Mouse (Mus musculus): ENCODE results near the gene Sec11a.

The Sec11a gene

DNA sequence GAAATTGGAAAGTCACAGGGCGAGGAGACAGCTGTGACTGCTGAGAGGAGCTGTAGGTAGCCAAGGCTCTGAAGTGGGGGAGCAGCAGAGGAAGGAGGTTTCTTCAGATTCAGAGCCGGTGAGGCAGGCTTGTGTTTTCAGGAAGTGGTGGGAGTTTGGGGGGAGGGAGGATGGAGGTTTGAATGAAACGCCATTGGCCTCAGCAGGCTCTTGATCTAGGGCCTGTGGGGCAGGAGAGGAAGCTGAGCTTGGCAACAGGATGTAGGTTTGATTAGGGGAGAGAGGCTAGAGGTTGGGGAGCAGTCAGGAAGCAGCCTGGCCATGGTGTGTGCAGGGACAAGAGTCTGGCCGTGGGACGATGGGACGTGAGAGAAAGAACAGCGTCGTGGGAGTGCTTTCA lies 82.7 kb downstream of the Sec11a start:
- in situ Hi-C loops (cut with MboI; ENCODE audit: unreplicated experiment in 2 of 2), result loop anchor here in 1 of 2 experiments (25.0 kb wide), 3 partner anchors 953 to 1397 kb away; partner anchors contain the start of genes Ap3s2 and Mesp1

- in situ Hi-C loops (cut with MboI; ENCODE audit: unreplicated experiment in 2 of 2), result loop anchor here in 1 of 2 experiments (25.0 kb wide), 3 partner anchors 952 to 1398 kb away; partner anchors contain the start of genes Ap3s2 and Mesp1
Observed at GRCm38 (mm10) chr7:80864151-80864550, 83.4 kb downstream of the Sec11a start.

DNA sequence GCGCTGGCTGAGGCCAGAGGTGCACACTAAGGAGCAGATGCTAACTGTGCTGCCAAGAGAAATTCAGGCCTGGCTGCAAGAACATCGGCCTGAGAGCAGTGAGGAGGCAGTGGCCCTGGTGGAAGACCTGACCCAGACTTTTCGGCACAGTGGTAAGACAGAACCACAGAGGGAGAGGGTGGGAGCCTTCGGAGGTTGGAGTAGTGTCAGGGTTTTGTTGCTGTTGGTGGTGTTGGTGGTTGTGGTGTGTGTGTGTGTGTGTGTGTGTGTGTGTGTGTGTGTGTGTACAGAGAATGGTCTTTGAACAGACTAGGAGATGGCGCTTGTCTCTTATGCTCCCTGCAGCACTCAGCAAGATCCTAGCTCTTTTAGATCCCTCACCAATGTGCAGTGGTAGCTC lies 84.1 kb downstream of the Sec11a start:
- in situ Hi-C loops (cut with MboI; ENCODE audit: unreplicated experiment in 2 of 2), result loop anchor here in 1 of 2 experiments (25.0 kb wide), 3 partner anchors 951 to 1399 kb away; partner anchors contain the start of genes Ap3s2 and Mesp1

DNA sequence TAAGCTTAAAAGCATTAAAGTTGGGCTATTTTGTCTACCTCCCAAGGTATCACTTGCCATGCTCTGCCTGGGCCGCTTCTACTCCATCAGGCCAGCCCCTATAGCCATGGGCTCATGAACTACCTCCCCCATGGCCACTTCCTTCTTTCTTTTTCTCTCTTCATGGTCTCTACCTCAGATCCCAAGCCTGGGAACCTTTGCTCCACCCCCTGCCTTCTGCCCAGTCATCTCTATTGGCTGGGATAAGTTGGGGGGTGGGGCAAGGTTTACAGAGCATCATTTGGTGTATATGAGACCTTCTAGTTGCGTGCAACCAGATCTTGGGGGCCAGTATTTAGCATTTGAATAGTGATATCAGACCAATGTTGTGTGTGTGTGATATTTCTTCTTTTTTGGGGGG lies 85.1 kb downstream of the Sec11a start:
- in situ Hi-C loops (cut with MboI; ENCODE audit: unreplicated experiment in 2 of 2), result loop anchor here in 1 of 2 experiments (25.0 kb wide), 3 partner anchors 950 to 1400 kb away; partner anchors contain the start of genes Ap3s2 and Mesp1

- in situ Hi-C loops (cut with MboI; ENCODE audit: unreplicated experiment in 2 of 2), result loop anchor here in 1 of 2 experiments (25.0 kb wide), 3 partner anchors 949 to 1401 kb away; partner anchors contain the start of genes Ap3s2 and Mesp1
Observed at GRCm38 (mm10) chr7:80860729-80861274, 86.8 kb downstream of the Sec11a start, which contains the start of gene Zscan2. Gene Zscan2 (plus strand): TSS chr7:80860920.

GRCm38 (mm10) chr7:80860227-80860626 lies 87.4 kb downstream of the Sec11a start:
- in situ Hi-C loops (cut with MboI; ENCODE audit: unreplicated experiment in 2 of 2), result loop anchor here in 1 of 2 experiments (25.0 kb wide), 3 partner anchors 948 to 1402 kb away; partner anchors contain the start of genes Ap3s2 and Mesp1

DNA sequence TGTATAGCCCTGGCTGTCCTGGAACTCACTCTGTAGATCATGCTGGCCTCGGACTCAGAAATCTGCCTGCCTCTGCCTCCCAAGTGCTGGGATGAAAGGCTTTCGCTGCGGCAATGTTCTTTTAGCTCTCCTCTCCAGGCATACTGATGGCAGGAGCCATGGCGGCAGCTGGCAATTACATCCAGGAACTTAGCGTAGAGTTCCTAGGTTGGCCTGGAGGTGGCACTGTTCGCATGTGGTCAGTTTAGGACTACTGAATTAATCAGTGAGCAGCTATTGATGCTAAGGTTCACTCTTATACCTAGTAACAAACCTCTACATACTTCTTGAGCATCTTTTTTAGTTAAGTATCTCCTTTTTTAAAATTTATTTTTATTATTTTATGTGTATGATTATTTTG lies 90.4 kb downstream of the Sec11a start:
- in situ Hi-C loops (cut with MboI; ENCODE audit: unreplicated experiment in 2 of 2), result loop anchor here (5.0 to 25.0 kb wide), 5 partner anchors 468 to 1405 kb away; partner anchors contain the start of genes Ap3s2 (in 1 of the 2) and Mesp1 (in 1 of the 2)

DNA sequence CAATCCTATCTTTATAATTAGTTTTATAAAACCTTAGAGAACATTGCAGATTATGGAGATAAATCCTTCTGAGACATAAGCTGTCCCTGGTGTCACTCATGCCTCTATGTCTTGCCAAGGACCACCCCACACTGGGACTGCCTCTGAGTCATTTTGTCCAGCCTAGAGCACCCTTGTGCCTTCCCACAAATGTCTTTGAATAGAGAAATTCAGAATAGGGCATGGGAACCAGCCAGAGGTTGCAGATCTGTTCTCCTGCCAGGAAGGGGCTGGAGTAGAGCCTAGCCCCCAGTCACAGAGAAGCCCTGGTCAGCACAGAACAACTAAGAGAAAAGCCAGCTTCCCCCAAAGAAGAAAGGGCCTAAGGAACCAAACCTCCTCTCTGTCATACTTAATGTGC lies 92.3 kb downstream of the Sec11a start:
- in situ Hi-C loops (cut with MboI; ENCODE audit: unreplicated experiment in 2 of 2), result loop anchor here (5.0 to 25.0 kb wide), 5 partner anchors 469 to 1407 kb away; partner anchors contain the start of genes Ap3s2 (in 1 of the 2) and Mesp1 (in 1 of the 2)

All from v-Abl transformed pro-B cells (cell line).